ENCODE assay signal across 11 mouse cellular contexts in genomic region chr9:50142756-50143155, GRCm38 (mm10).
DNase-seq lines count a peak whose midpoint lies in the region; ATAC-seq and TF ChIP-seq lines count a peak whose summit lies in the region.
"Had no signal": no experiment of that assay in that cellular context is flagged by ENCODE, and none has a peak within 500 bp of the region (broad histone marks: within the 10 kb centered on the region; RNA-seq: fewer than 3 reads in every experiment).

No protein-coding gene starts in this region.

- H3K4me1 ChIP-seq in intestine, embryonic 14.5 days (replicated peaks; ENCODE audit: control insufficient read depth, insufficient read depth, low read length), result peaks cover 19% of the 10 kb centered on the region; the same call in 1 of the 2 replicates
- H3K4me1 ChIP-seq in intestine, postnatal 0 days (replicated peaks; ENCODE audit: control insufficient read depth, insufficient read depth, low read length), result no peaks in the 10 kb centered on the region

- TF ChIP-seq CTCF in intestine, postnatal 0 days (IDR thresholded peaks at IDR 0.05; ENCODE audit: low read depth), result no peak

- H3K4me3 ChIP-seq in intestine, embryonic 14.5 days (ENCODE audit: low read depth, low read length), result no peak overlapping the region
- no peak overlapping the region for H3K4me3 ChIP-seq in intestine, postnatal 0 days (ENCODE audit: low read depth, low read length)

- no peak overlapping the region for H3K4me2 ChIP-seq in intestine, embryonic 14.5 days (ENCODE audit: low read length)
- no peak overlapping the region for H3K4me2 ChIP-seq in intestine, postnatal 0 days (replicated peaks; ENCODE audit: low read depth)

- no peak overlapping the region for H3K9ac ChIP-seq in intestine, embryonic 14.5 days (ENCODE audit: low read length)
- H3K9ac ChIP-seq in intestine, postnatal 0 days (ENCODE audit: low read depth, low read length), result no peak overlapping the region
- H3K9ac ChIP-seq: liver, embryonic 14.5 days had no signal

- H3K27me3 ChIP-seq in intestine, embryonic 14.5 days (replicated peaks; ENCODE audit: control insufficient read depth, insufficient read depth, low read length), result no peaks in the 10 kb centered on the region
- H3K27me3 ChIP-seq in intestine, postnatal 0 days (replicated peaks; ENCODE audit: control insufficient read depth, insufficient read depth, low read length), result no peaks in the 10 kb centered on the region

- WGBS in intestine, embryonic 14.5 days, result 67% methylated on average over 1 of the region's 1 CpGs
- WGBS in intestine, postnatal 0 days, result 74% methylated on average over 1 of the region's 1 CpGs

- peak; percentile 27 for DNase-seq in intestine, embryonic 14.5 days (ENCODE audit: low spot score)
- DNase-seq in 3T3-L1 (ENCODE audit: low read depth, low spot score) (peak; percentile 68), MN1 (ENCODE audit: low spot score) (peak; percentile 95)
- DNase-seq in cerebellum, adult 9-11 months, result peak; percentile 27
- DNase-seq in retina, postnatal 1 day, result no peak
- no peak for DNase-seq in urinary bladder, adult 2 months (ENCODE audit: low spot score)
- DNase-seq: kidney, postnatal 14 days; lung, postnatal 4 days had no signal

- ATAC-seq in intestine, embryonic 14.5 days (replicated peaks; ENCODE audit: low FRiP score, low TSS enrichment, low read depth), result no peak
- no peak for ATAC-seq in intestine, postnatal 0 days
- no peak for ATAC-seq in CD4-positive, CD25-positive, alpha-beta regulatory T cell, adult 4 months

- H3K36me3 ChIP-seq in intestine, embryonic 14.5 days (ENCODE audit: control insufficient read depth, insufficient read depth, low read length), result no peaks in the 10 kb centered on the region
- no peaks in the 10 kb centered on the region for H3K36me3 ChIP-seq in intestine, postnatal 0 days (ENCODE audit: control insufficient read depth, insufficient read depth)

- no peaks in the 10 kb centered on the region for H3K9me3 ChIP-seq in intestine, embryonic 14.5 days (ENCODE audit: control insufficient read depth, low read length)
- no peaks in the 10 kb centered on the region for H3K9me3 ChIP-seq in intestine, postnatal 0 days (ENCODE audit: control insufficient read depth)

- H3K27ac ChIP-seq in intestine, embryonic 14.5 days (ENCODE audit: low read depth), result no peak overlapping the region
- no peak overlapping the region for H3K27ac ChIP-seq in intestine, postnatal 0 days (ENCODE audit: low read depth, low read length)
- H3K27ac ChIP-seq: liver, embryonic 14.5 days had no signal

Comparison
In these comparisons a context has a peak if more than half of its experiments do, and no peak if none do; other contexts are left out.
1. DNase-seq: peak in intestine, embryonic 14.5 days (single experiment), 3T3-L1 (single experiment), MN1 (single experiment) and cerebellum, adult 9-11 months (single experiment); none in retina, postnatal 1 day (single experiment) and urinary bladder, adult 2 months (single experiment).